Mouse (Mus musculus) lung, postnatal 4 days (tissue): ENCODE measurements around the gene Gm20458.

ENCODE experiments used
- DNase-seq, 2 experiments: peaks; one replicate each; pipeline ENCODE4 v3.0.0; 2021

Gm20458 gene

DNA sequence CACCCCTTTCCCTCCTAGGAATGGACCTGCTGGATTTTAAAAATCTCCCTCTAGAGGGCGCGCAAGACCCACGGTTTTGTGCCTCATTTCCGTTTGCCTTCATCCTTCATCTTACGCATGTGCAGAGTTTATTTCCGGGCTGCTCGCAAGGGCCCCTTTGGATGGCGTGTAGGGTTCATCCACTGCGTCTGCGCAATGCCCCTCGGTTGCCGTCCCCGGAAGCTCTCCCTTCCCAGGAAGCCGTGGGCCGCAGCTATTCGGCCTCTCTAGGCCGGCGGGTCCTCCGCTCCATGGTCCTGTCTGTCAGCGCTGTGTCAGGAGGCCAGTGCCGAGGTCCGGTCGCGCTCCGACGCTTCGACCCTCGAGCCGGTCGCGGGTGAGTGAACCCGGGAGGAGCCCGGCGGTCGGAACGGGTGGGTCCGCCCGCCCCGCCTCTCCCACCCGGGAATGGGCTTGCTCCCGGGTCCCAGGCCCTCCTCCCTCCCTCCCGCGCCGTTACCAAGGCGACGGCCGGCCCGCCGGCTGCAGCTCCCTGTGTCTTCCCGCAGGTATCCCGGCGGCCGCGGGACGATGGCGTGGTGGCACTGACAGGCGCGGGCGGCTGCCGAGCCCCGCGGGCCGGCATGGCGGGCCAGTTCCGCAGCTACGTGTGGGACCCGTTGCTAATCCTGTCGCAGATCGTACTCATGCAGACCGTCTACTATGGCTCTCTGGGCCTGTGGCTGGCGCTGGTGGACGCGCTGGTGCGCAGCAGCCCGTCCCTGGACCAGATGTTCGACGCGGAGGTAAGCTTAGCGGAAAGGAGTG is at the start of gene Gm20458:
Gene Gm20458 (plus strand): TSS at position 223 of the 807 bp plus-strand sequence.
- DNase-seq = peak; percentile 96 to 98

GRCm38 (mm10) chr2:164414167-164414566 is 46.6 kb upstream of the Gm20458 start:
- peak in 1 of 2 experiments; percentile 52 for DNase-seq

DNA sequence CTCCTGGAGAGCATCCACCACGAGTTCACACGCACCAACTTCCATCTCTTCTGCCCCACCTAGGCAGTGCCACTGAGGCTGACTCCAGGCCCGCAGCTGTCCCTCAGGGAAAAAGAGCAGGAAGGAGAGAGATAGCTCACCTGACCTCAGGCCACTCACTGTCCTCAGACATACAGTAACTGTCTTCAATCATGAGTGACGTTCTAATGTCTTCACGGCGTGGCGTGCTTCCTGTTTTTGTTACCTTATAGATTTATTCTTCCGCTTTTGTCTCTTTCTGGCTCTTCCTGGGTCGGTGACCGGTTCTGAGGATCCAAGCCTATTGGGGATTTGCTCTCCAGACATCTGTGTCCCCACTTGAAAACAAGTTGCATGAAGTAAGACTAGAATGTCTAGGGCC is 46.2 kb upstream of the Gm20458 start:
- no peak for DNase-seq

GRCm38 (mm10) chr2:164417198-164417597 is 43.6 kb upstream of the Gm20458 start:
- DNase-seq = peak in 1 of 2 experiments; percentile 47

DNA sequence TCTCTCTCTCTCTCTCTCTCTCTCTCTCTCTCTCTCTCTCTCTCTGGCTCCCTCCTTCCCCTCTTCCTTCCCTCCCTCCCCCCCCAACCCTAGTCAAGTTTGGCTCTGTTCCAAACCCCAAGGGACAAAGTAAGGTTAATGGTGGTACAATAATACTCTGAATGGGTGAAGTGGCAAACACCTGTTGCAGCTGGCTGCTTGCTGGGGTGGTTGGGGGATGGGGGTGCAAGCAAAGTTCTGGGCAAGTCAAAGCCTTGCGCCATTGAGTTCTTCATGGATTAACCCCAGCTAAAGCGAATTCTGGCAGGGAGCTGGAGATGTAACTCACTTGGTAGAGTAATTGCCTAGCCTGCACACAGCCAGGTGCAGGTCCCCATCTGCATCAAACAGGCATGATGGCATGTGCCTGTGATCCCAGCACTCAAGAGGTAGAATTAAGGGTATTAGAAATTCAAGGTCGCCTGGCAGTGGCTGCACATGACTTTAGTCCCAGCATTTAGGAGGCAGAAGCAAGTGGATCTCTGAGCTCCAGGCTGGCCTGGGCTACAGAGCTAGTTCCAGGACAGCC is 42.4 kb upstream of the Gm20458 start:
- DNase-seq = no peak

- DNase-seq = no peak
These were observed 41.3 kb upstream of the Gm20458 start for GRCm38 (mm10) chr2:164419489-164419888.

GRCm38 (mm10) chr2:164421306-164421705 is 39.5 kb upstream of the Gm20458 start:
- DNase-seq = no peak

DNA sequence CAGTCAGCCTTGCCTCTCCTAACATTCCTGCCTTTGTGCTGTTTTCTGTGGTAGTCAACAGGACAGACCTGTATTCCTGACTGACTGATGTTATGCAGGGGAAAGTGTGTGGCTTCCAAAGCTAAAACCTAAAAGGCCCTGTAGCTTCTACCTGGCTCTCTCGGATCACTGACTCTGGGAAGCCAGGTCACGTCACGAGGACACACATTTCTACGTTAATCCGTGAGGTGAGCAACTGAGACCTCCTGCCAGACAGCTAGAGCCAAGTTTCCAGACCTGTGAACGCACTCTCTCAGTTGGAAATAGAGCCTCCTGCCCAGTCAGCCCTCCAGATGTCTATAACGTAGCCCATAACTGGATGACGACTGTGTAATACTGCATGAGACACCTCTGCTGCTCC is 38.8 kb upstream of the Gm20458 start:
- DNase-seq = no peak

DNA sequence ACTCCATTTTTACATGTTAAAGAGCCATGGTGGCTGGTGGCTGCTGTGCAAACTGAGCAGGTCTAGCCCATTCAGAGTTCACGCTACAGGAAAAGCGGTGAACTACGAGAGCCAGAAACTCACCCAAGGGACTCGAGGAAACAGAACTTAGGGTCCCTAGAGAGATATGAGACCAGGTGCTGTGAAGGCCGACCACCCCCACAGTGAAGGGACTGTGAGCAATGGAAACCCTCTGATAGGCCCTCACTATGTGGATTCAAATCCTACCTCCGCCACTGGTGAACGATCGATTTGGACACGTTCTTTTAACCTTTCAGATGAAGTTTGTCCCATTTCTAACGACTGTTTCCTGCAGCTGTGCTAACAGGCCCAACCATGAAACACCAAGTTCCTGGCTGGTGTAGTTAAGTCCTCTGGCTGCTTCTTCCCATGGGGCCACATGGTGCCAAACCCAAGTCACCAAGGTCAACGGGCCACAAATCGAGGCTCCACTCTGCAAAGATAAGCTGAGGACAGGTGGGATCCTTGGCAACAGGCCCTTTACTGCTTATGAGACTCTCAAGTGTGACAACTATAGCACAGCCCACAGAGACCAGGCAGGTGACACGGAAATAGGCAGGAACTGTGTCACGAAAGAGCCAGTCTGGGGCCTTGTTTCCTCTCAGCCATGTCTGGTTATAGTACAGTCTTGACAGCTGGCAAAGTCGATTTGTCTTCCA is 37.9 kb upstream of the Gm20458 start:
- DNase-seq = no peak

DNA sequence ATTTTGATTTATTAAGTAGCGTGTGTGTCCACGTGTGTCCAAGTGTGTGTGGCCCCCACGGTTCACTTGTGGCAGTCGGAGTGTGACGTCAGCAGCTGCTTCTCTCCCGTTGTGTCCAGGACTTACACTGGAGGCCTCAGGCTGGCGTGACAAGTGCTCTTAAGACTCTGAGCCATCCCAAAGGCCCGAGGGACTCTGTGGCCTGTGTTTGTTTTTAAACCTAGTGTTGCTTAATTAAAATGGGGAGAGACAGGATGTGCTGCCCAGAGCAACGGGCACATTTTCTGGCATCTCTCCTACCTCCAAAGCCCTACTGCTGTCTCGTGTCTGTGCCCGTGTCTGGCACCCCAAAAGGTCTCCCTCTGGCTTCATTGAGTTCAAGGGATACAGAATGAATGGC is 37.3 kb upstream of the Gm20458 start:
- no peak for DNase-seq

- no peak for DNase-seq
These were observed 36.4 kb upstream of the Gm20458 start for GRCm38 (mm10) chr2:164424406-164424805.

DNA sequence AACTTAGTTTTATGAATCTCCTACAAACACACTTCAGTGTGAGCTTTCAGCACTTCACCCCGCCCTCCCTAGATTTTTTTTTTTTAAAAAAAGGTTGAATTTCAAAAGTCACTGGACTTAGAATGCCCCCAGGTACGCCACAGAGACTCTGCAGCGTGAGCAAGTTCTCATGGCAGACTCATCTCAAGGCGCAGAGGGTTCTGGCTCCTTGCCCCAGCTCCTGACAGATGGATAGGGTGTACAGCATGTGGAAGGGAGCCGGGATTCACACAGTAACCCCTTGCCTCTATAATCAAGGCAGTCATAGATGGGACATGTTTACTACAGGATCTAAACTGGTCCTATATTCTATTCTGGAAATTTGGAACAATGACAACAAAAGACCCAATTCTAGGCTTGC is 35.4 kb upstream of the Gm20458 start:
- DNase-seq = no peak

DNA sequence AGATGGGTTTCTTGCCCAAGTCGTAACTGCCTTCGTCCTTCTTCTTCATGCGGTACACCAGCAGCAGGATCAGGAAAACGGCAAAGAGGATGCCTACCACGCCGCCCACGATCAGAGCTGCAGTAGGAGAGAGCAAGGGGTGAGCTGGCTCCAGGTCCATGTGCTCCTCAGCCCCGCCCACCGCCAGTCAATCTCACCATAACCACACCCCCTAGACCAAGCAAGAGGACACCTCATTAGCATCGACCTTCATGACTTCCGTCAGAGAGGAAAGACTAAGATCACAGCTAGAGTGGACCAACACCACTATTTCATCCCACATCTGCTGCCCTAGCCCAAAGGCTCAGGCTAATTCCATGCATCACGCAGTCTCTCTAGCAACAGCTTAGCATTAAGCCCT is 34.6 kb upstream of the Gm20458 start:
- no peak for DNase-seq

GRCm38 (mm10) chr2:164426952-164427351 is 33.8 kb upstream of the Gm20458 start:
- no peak for DNase-seq

DNA sequence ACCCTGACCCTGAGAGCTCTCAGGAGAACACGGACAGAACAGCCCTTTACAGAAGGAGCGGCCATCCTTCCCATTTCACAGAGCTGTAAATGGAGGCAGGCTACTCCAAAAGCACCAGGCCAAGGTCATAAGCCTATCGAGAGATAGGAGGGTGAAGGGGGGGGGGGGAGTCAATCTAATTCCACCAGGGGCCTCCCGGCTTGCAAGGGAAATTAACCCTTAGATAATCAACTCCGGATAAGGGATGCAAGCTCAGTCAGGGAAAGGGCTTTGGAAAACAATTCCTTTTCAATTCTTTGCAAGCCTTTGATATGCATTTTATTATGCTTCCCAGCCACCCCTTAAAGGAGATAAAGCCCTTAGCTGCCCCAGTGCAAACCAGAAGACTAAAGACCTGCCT is 32.3 kb upstream of the Gm20458 start:
- no peak for DNase-seq

DNA sequence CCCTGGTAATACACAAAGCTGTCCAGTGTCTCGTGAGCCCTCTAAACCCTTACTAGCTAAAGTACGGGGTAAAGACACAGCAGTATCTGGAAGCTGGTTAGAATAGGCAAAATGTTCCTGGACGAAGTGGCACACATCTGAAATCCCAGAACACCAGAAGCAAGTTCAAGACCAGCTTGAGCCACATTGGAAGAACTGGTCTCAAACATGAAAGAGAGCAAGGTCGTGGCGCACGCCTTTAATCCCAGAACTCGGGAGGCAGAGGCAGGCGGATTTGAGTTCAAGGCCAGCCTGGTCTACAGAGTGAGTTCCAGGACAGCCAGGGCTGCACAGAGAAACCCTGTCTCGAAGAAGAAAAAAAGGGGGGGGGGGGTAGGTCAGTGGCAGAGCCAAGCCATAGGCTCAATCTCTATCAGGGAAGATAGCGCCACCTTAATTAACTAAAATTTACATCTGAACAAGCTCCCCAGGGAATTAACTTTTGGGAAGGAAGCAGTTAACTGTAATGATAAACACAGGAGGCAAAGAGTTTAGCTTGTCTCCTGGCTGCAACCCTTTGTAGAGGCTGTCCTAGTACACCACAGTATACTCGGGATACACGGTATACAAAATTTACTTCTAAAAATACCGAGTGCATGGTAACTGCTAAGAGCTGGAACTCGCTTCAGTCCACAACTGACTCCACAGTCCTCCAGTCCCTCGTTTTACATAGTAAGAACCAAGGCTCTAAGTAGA is 30.7 kb upstream of the Gm20458 start:
- DNase-seq = no peak

GRCm38 (mm10) chr2:164430697-164431096 is 30.1 kb upstream of the Gm20458 start:
- no peak for DNase-seq

- peak in 1 of 2 experiments; percentile 74 for DNase-seq
These were observed 28.9 kb upstream of the Gm20458 start for GRCm38 (mm10) chr2:164431676-164432465.

- DNase-seq = peak in 1 of 2 experiments; percentile 74
These were observed 28.1 kb upstream of the Gm20458 start for GRCm38 (mm10) chr2:164432541-164433191.

- DNase-seq = no peak
These were observed 27.4 kb upstream of the Gm20458 start for GRCm38 (mm10) chr2:164433278-164433895.

DNA sequence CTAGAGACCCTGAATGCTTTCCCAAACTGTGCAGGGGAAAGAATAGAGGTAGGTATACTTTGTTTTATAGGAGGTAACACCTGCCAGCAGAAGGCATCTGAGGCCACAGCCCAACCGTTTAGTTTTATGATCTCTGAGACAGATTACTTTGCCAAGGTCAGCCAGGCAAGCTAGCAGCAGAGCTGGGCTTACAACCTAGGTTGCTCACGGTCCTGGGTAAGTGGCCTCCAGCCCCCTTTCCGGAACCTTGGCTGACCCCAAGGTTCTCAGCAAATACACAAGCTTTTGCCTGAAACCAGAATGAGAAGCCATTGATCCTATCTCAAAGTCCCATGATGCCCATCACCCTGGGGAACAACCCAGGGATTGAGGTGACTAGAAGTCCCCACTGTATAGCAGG is 26.1 kb upstream of the Gm20458 start:
- no peak for DNase-seq
